Mouse (Mus musculus) frontal cortex, postnatal 36 days (tissue): Measurements from ENCODE around the gene Kcnip1.

Source experiments
- DNase-seq, 2 experiments: peaks; one replicate each; pipeline ENCODE4 v3.0.0; 2022; ENCODE audit warnings: low spot score in 2 of 2

Kcnip1 gene

DNA sequence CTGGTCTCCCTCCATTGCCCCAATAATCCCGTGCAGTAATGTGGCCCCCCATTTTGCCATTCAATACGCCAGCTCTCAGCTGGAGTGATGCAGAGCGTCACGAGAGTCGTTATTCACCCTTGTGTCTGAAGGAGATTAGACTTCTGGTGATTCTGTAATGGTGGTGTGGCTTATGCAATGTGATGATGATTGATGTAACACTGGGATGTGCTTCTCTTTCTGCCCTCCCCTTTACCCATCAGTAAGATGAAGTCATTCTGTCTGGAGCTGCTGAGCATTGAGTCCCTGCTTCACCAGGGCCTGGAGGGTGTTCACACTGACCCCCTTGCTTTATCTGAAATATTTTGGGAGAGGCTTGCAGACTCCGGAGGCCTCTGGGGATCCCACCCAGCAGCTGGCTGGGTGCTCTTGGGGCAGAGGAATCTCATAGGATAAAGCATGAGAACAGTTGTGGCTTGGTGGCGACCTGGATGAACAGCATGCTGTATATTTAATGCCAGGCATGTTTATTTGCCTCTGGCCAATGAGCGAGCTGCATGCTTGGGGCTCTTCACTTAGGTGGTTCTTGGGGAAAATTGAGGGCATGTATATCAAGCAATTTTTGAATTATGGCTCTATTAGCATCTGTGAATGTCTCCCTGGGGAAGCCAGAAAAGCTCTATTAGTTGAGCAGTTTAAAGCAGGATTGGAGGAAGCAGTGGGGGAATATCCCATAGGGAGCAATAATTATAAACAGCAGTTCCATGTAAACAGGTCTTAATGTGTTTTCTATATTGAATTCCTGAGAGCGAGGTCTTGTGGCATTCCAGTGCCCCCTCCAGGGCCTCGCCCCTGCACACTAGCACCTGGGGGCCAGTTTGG, 322.6 kb downstream of the Kcnip1 start:
- no peak for DNase-seq

GRCm38 (mm10) chr11:33668376-33668775, 324.6 kb downstream of the Kcnip1 start:
- no peak for DNase-seq

GRCm38 (mm10) chr11:33663599-33663998, 329.4 kb downstream of the Kcnip1 start:
- DNase-seq = no peak

- DNase-seq = no peak
Observed at GRCm38 (mm10) chr11:33660016-33660913, 332.7 kb downstream of the Kcnip1 start.

DNA sequence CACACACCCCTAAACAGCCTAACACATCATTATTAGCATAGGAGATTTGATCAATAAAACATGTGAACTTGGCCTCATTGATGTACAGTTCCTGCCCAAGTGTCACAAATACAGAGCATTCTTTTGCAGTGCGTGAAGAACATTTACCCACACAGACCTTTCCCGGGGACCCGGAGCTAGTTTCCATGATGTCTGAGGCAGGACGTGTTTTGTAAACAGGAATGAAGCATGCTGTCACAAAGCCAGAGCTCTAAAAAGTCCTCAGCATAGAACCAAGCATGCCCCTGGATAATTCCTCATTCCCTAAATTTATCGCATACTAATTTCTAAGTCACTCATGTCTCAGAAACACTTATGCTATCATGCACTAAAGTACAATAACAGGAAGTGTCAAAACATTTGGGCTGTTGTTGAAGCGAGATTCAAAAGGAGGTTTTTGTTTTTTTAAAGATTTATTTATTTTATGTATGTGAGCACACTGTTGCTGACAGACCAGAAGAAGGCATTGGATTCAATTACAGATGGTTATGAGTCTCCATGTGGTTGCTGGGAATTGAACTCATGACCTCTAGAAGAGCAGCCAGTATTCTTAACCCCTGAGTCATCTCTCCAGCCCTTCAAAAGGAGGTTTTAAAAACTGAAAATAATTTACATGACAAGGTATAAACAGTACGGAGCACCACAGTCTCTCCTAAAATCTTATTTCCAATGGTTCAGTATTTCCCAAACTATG, 336.9 kb downstream of the Kcnip1 start:
- no peak for DNase-seq

GRCm38 (mm10) chr11:33655221-33655620, 337.7 kb downstream of the Kcnip1 start:
- no peak for DNase-seq

DNA sequence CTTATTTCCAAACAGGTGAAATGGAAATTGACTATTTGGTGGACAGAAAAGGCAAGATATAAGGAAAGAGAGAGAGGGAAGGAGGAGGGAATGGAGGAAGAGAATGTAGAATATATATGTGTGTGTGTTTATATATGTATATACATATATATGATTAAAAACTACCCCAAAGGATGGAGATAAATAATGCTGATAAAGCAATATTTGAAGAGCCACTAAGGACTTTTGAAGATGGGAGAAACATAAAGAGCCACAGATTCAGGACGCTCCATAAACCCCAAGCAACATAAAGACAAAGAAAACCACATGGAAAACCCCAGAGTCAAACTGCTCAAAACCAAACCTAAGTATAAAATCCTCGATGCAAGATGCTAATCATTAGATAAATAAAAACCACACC, 338.5 kb downstream of the Kcnip1 start:
- no peak for DNase-seq

- no peak for DNase-seq
Observed at GRCm38 (mm10) chr11:33649358-33649757, 343.6 kb downstream of the Kcnip1 start.

- DNase-seq = no peak
Observed at GRCm38 (mm10) chr11:33637107-33637506, 355.8 kb downstream of the Kcnip1 start.

DNA sequence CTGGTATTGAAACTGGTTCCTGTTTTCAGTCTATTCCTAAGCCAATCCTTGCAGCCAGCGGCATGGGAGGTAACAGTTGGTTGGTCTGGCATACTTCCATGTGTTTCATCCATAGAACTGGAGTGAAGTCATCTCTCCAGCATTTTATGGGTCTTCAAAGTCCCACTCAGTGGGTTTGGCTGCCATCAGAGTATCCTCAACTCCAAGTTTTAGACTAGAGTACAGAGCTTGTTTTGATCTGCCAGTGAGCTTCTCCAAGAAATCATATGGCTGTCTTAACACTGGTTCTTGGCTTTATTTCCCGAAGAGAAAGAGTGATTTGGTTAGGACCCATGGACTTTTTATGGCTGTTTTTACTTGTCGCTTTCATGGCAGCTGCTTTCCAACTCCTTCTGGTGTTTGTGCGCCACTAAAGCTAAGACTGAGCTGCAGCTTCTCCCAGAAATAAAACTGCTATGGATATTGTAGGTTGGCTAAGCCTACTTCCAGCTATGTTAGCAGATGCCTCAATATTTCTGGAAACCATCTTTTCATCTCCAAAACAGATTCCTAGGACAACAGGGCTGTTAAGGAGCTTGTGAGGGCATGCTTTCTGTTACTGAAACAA, 365.7 kb downstream of the Kcnip1 start:
- DNase-seq = peak; percentile 12 to 64

DNA sequence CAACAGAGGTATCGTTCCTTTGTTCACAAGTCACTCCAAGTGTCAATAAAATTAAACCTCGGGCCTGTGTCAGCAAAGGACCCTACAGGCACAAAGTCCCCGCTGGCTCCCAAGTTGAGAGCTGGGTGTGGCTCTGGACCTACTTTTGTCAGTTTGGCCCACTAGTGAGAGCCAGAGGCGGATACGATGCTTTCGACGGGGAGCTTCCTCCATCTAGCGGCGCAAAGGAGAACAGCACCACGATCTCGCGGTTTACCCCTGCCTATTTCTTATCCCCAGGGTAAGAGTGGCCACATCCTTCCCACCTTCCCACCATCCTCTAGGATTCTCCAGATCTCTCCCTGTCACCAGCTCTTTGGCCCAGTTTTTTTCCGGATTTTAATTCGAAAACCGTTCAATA, 378.7 kb downstream of the Kcnip1 start:
- DNase-seq = peak; percentile 72 to 85

DNA sequence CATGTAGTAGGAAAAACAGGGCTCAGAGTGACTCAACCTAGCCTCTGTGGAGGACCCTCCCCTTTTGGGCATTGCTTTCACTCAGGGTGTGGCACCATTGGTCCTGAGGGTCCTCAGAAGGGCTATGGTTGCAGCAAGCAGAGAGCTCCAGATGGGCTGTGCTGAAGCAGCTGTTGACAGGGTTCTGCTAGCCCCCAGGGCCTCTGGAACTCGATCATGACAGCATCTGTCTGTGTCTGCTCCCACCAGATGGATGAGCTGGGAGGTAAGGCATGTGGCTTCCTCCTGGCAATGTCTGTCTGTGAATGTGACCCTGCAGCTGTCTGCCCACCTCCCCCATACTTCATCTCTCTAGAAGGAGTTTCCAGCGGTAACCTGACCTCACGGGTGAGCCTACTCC, 385.2 kb downstream of the Kcnip1 start:
- DNase-seq = no peak

GRCm38 (mm10) chr11:33603174-33603573, 389.8 kb downstream of the Kcnip1 start:
- no peak for DNase-seq

DNA sequence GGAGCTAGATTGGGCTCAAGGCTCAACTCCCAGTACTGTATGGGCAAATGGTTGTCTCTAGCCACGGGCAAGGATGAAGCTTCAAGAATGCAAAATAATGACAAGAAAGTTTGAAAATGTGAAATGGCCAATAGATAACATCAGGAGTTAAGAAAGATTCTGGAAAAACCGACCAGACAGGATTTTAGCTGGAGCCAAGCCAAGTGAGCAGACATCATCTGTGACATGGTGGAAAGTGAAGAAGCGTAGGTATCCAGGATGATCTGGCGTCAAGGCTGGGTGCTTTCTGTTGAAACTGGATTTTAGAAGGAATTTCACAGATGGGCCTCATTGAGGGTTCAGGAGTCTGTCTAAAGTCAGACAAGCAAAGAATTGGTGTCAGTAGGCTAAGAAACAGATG, 394.0 kb downstream of the Kcnip1 start, which contains the start of gene D130052B06Rik:
D130052B06Rik (plus strand) TSS at position 317 of the 400 bp plus-strand sequence.
- no peak for DNase-seq

- no peak for DNase-seq
Observed at GRCm38 (mm10) chr11:33596655-33597054, 396.3 kb downstream of the Kcnip1 start.

DNA sequence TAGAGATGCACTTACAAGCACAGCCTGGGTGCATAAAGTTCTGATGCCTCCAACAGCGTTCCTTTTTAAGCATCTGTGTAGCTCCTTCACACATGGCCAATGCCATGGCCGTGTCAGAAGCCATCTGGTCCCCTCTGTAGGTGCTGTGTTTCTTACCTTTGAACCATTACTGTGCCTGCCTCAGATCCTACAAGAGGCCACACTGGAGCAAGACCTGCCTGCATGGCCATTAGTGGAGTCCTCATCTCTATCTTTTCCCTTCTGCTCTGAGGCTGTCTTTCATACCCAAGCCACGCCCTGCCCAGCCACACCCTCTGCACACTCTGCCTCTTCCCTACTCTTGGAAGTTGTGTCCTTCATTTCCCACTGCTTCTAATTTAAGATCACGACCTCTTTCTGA, 400.1 kb downstream of the Kcnip1 start:
- no peak for DNase-seq

GRCm38 (mm10) chr11:33590771-33591170, 402.2 kb downstream of the Kcnip1 start:
- DNase-seq = no peak

- no peak for DNase-seq
Observed at GRCm38 (mm10) chr11:33586614-33587013, 406.3 kb downstream of the Kcnip1 start.

DNA sequence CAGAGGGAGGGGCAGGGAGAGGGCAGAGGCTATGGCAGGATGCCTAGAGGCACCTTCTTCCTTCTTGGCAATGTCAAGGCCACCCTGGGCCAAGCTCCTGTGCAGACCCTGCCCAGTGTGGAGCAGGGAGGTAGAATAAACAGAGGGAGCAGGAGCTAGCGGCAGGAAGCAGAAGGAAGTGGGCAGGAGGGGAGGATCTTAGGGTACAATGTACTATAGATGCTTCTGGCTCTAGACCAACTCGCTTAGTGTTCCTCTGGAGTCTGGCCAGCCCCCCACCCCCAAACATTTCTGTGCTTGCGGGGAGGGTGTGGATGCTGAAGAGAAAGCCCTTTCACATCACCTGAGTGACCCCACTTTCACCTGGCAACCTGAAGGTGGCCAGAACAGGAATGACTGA, 413.3 kb downstream of the Kcnip1 start:
- no peak for DNase-seq
